In the genomic region with DNA sequence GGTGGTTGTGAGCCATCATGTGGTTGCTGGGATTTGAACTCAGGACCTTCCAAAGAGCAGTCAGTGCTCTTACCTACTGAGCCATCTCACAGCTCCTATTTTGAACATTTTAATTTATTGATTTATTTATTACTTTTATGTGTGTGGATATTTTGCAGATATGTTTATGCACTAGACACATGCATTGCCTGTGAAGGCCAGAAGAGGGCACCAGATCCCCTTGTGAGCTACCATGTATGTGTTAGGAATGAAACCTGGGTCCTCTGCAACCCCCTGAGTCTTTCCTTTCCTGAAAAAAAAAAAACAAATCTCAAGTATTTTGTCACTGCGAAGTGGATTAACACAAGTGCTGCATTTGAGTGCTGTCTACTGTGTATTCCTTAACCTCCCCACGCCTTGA, we compare ENCODE assay signal across 7 mouse cellular contexts. TPM values are rescaled to one million over a fixed set of nuclear protein-coding genes. Genes with fewer than 3 reads are reported as not detected.
DNase-seq lines count a peak whose midpoint lies in the region; ATAC-seq lines count a peak whose summit lies in the region.

No protein-coding gene starts in this region.

- H3K4me3 ChIP-seq in midbrain, embryonic 10.5 days: no peak overlapping the region
- no peak overlapping the region for H3K4me3 ChIP-seq in midbrain, embryonic 15.5 days
- H3K4me3 ChIP-seq in limb, embryonic 10.5 days: no peak overlapping the region

- H3K4me2 ChIP-seq in midbrain, embryonic 15.5 days: no peak overlapping the region

- no peaks in the 10 kb centered on the region for H3K36me3 ChIP-seq in midbrain, embryonic 10.5 days
- no peaks in the 10 kb centered on the region for H3K36me3 ChIP-seq in midbrain, embryonic 15.5 days (replicated peaks)
- H3K36me3 ChIP-seq in limb, embryonic 10.5 days: no peaks in the 10 kb centered on the region

- 41% methylated on average over 2 of the region's 2 CpGs for WGBS in midbrain, embryonic 10.5 days
- WGBS in midbrain, embryonic 15.5 days: 39% methylated on average over 2 of the region's 2 CpGs
- 47% methylated on average over 2 of the region's 2 CpGs for WGBS in limb, embryonic 10.5 days

- H3K4me1 ChIP-seq in midbrain, embryonic 10.5 days: no peaks in the 10 kb centered on the region
- no peaks in the 10 kb centered on the region for H3K4me1 ChIP-seq in midbrain, embryonic 15.5 days
- no peaks in the 10 kb centered on the region for H3K4me1 ChIP-seq in limb, embryonic 10.5 days

- H3K9ac ChIP-seq in midbrain, embryonic 15.5 days: no peak overlapping the region

- ATAC-seq in midbrain, embryonic 15.5 days (replicated peaks): no peak

- H3K27ac ChIP-seq in midbrain, embryonic 10.5 days (replicated peaks): no peak overlapping the region
- no peak overlapping the region for H3K27ac ChIP-seq in midbrain, embryonic 15.5 days
- no peak overlapping the region for H3K27ac ChIP-seq in limb, embryonic 10.5 days

- H3K9me3 ChIP-seq in midbrain, embryonic 10.5 days (replicated peaks): no peaks in the 10 kb centered on the region
- H3K9me3 ChIP-seq in midbrain, embryonic 15.5 days: no peaks in the 10 kb centered on the region
- H3K9me3 ChIP-seq in limb, embryonic 10.5 days (replicated peaks): no peaks in the 10 kb centered on the region

- peak; percentile 34 for DNase-seq in midbrain, embryonic 10.5 days (ENCODE audit: low spot score)
- DNase-seq in adipocyte (ENCODE audit: low spot score): peak; percentile 12
- peak; percentile 32 to 55 for DNase-seq in cerebellum, postnatal 25 days
- DNase-seq in kidney, adult 8-10 months: peak; percentile 24 to 50
- DNase-seq in limb, embryonic 10.5 days (ENCODE audit: low spot score): peak; percentile 36
- peak; percentile 48 to 63 for DNase-seq in right cerebral cortex, adult 2 months (ENCODE audit: low spot score in 2 of 2)

- H3K27me3 ChIP-seq in midbrain, embryonic 10.5 days (ENCODE audit: low read depth, poor library complexity, severe bottlenecking): no peaks in the 10 kb centered on the region
- H3K27me3 ChIP-seq in midbrain, embryonic 15.5 days (replicated peaks): no peaks in the 10 kb centered on the region
- H3K27me3 ChIP-seq in limb, embryonic 10.5 days (ENCODE audit: low read depth, poor library complexity, severe bottlenecking): no peaks in the 10 kb centered on the region

RNA-seq across cellular contexts. Expression of a gene that starts 30.9 kb away (rescaled TPM):
- 11.1 and 30.5 TPM in 2 replicates for polyA plus RNA-seq in midbrain, embryonic 10.5 days (2016; fragmentation: Nextera tagmentation; extraction: Ambion mirVana)
- polyA plus RNA-seq in midbrain, embryonic 15.5 days (2015; fragmentation: Nextera tagmentation; extraction: Ambion mirVana): 418 and 438 TPM in 2 replicates
- 4.4 and 6.0 TPM in 2 replicates for polyA plus RNA-seq in limb, embryonic 10.5 days (2016; fragmentation: Nextera tagmentation; extraction: Ambion mirVana)

Comparison
In these comparisons a context has a peak if more than half of its experiments do, and no peak if none do; other contexts are left out.
1. RNA of a gene that starts 30.9 kb away (polyA plus RNA-seq): 418 to 438 TPM in midbrain, embryonic 15.5 days; 11.1 to 30.5 TPM in midbrain, embryonic 10.5 days and 4.4 to 6.0 TPM in limb, embryonic 10.5 days; every median in the first group is over 10 times any median in the second.
2. Peak in every context shown above with its lines, with median percentiles within 50 percentile points of each other: DNase-seq.